Comparison of ENCODE assay signal across 9 mouse cellular contexts in the genomic region with DNA sequence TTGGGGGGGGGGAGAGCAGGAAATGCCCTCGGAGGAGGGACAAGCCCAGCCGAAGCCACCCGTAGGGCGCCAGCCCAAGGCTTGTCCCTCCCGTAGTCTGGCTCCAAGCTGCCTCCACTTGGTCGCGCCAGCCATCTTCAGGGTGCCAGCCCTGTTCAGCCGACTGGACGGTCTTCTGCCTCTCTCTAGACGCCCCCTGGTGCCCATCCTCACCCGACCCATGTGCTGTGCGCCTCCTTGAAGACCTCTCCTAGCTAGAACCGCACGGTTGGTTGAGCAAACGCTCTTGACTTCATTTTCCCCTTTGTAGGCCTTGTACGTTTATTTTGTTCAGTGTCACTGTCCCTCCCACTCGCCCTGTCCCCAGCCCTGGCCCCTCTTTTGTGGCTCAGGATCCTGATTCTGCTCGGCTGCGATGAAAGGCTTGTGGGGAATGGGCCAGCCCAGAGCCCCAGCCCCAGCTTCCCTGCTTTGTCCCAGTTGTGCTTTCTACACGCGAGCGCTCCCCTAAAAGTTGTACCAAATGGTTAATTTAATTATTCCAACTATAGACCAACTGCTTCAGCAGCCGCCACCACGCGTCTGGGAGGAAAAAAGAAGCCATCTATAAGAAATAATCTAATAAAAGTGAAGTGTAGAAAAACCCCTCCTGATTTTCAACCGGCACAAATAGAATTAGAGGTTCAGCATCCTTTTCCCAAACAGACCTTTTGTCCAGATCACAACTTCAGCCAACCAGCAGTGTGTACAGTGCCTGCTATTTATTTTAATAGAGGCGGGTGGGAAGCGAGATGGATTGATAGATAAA. TPM values are rescaled to one million over a fixed set of nuclear protein-coding genes. Genes with fewer than 3 reads are reported as not detected.
A peak's percentile ranks its signal among the peaks of the same experiment; 100 is the strongest.
DNase-seq lines count a peak whose midpoint lies in the region; ATAC-seq and TF ChIP-seq lines count a peak whose summit lies in the region.
"Had no signal": no experiment of that assay in that cellular context is flagged by ENCODE, and none has a peak within 500 bp of the region (broad histone marks: within the 10 kb centered on the region; RNA-seq: fewer than 3 reads in every experiment).

No protein-coding gene starts in this region.

- H3K9ac ChIP-seq in neural tube, embryonic 15.5 days (replicated peaks), result no peak overlapping the region
- no peak overlapping the region for H3K9ac ChIP-seq in intestine, postnatal 0 days (ENCODE audit: low read depth, low read length)
- no peak overlapping the region for H3K9ac ChIP-seq in stomach, embryonic 14.5 days (replicated peaks; ENCODE audit: low read depth, low read length)

- H3K27ac ChIP-seq in neural tube, embryonic 15.5 days (replicated peaks), result no peak overlapping the region
- no peak overlapping the region for H3K27ac ChIP-seq in intestine, postnatal 0 days (ENCODE audit: low read depth, low read length)
- peak overlapping the region; percentile 44; the same call in 1 of the 2 replicates for H3K27ac ChIP-seq in stomach, embryonic 14.5 days (ENCODE audit: low read length)

- peak; percentile 9 for DNase-seq in adrenal gland, postnatal 10 days
- DNase-seq in adrenal gland, postnatal 36 days, result no peak
- DNase-seq in neural tube, embryonic 10.5 days (ENCODE audit: extremely low spot score, low spot score), result peak; percentile 72
- DNase-seq in urinary bladder, adult 2 months (ENCODE audit: low spot score), result no peak

- no peaks in the 10 kb centered on the region for H3K4me1 ChIP-seq in neural tube, embryonic 15.5 days
- no peaks in the 10 kb centered on the region for H3K4me1 ChIP-seq in intestine, postnatal 0 days (replicated peaks; ENCODE audit: control insufficient read depth, insufficient read depth, low read length)
- H3K4me1 ChIP-seq in stomach, embryonic 14.5 days (ENCODE audit: control insufficient read depth, insufficient read depth, low read length), result no peaks in the 10 kb centered on the region

- peaks cover 86% of the 10 kb centered on the region for H3K27me3 ChIP-seq in neural tube, embryonic 15.5 days (replicated peaks)
- H3K27me3 ChIP-seq in intestine, postnatal 0 days (replicated peaks; ENCODE audit: control insufficient read depth, insufficient read depth, low read length), result peaks cover 78% of the 10 kb centered on the region
- peaks cover 44% of the 10 kb centered on the region for H3K27me3 ChIP-seq in stomach, embryonic 14.5 days (ENCODE audit: control insufficient read depth, insufficient read depth, low read length)

- no peaks in the 10 kb centered on the region for H3K36me3 ChIP-seq in neural tube, embryonic 15.5 days
- H3K36me3 ChIP-seq in intestine, postnatal 0 days (ENCODE audit: control insufficient read depth, insufficient read depth), result no peaks in the 10 kb centered on the region
- H3K36me3 ChIP-seq in stomach, embryonic 14.5 days (ENCODE audit: control insufficient read depth, insufficient read depth, low read length), result no peaks in the 10 kb centered on the region

- no peaks in the 10 kb centered on the region for H3K9me3 ChIP-seq in neural tube, embryonic 15.5 days (replicated peaks)
- H3K9me3 ChIP-seq in intestine, postnatal 0 days (ENCODE audit: control insufficient read depth), result no peaks in the 10 kb centered on the region
- H3K9me3 ChIP-seq in stomach, embryonic 14.5 days (ENCODE audit: control insufficient read depth, low read depth, low read length), result no peaks in the 10 kb centered on the region

- no peak overlapping the region for H3K4me3 ChIP-seq in neural tube, embryonic 15.5 days (replicated peaks)
- no peak overlapping the region for H3K4me3 ChIP-seq in intestine, postnatal 0 days (ENCODE audit: low read depth, low read length)
- no peak overlapping the region for H3K4me3 ChIP-seq in stomach, embryonic 14.5 days (ENCODE audit: low read depth, low read length)

- H3K4me2 ChIP-seq in neural tube, embryonic 15.5 days, result no peak overlapping the region
- no peak overlapping the region for H3K4me2 ChIP-seq in intestine, postnatal 0 days (replicated peaks; ENCODE audit: low read depth)
- no peak overlapping the region for H3K4me2 ChIP-seq in stomach, embryonic 14.5 days (replicated peaks; ENCODE audit: low read depth, low read length)

- ATAC-seq in neural tube, embryonic 15.5 days (ENCODE audit: low FRiP score), result no peak
- 0 out of 2 replicates have a peak, but pooled peaks have one; percentile 10 for ATAC-seq in intestine, postnatal 0 days
- no peak; the same call in 1 of the 2 replicates for ATAC-seq in stomach, embryonic 14.5 days (ENCODE audit: insufficient number of reproducible peaks, insufficient read depth, low FRiP score, low read depth)
- no peak for ATAC-seq in CD4-positive, CD25-positive, alpha-beta regulatory T cell, adult 4 months

- WGBS in neural tube, embryonic 15.5 days, result 2% methylated on average over 28 of the region's 28 CpGs
- 5% methylated on average over 28 of the region's 28 CpGs for WGBS in intestine, postnatal 0 days
- WGBS in stomach, embryonic 14.5 days, result 3% methylated on average over 28 of the region's 28 CpGs

- peak; percentile 37 for TF ChIP-seq CTCF in intestine, postnatal 0 days (IDR thresholded peaks at IDR 0.05; ENCODE audit: low read depth)

RNA-seq across cellular contexts. Expression of gene Phox2b, which starts 2.9 kb away (rescaled TPM):
- total RNA-seq in adrenal gland, postnatal 10 days (2021), result 10 to 100 TPM; 16.2 to 19.1 TPM
- total RNA-seq in adrenal gland, postnatal 36 days (2021), result 10 to 100 TPM; 18.1 to 20.0 TPM
- 2.6 and 3.6 TPM in 2 replicates for polyA plus RNA-seq in neural tube, embryonic 15.5 days (2015; fragmentation: Nextera tagmentation; extraction: Ambion mirVana)
- 10.8 and 12.0 TPM in 2 replicates for polyA plus RNA-seq in intestine, postnatal 0 days (2015; fragmentation: Nextera tagmentation; extraction: Ambion mirVana)
- 32.3 and 32.4 TPM in 2 replicates for polyA plus RNA-seq in stomach, embryonic 14.5 days (2014; fragmentation: Nextera tagmentation; extraction: Ambion mirVana)
- polyA plus RNA-seq in CD4-positive, CD25-positive, alpha-beta regulatory T cell, adult 4 months (2017; shearing (Covaris generic)), result under 1 TPM in 1 of 2 experiments, not detected in 1; 0.20 TPM
- 0.30 and 0.41 TPM in 2 replicates for polyA plus RNA-seq in urinary bladder, adult 2 months (2012; rRNA removed)
- total RNA-seq: heart, postnatal 14 days had no signal

Comparison
In these comparisons a context has a peak if more than half of its experiments do, and no peak if none do; other contexts are left out.
1. DNase-seq: peak in adrenal gland, postnatal 10 days (single experiment) and neural tube, embryonic 10.5 days (single experiment); none in adrenal gland, postnatal 36 days (0 of 2) and urinary bladder, adult 2 months (single experiment).